Mouse (Mus musculus) neural tube, postnatal 0 days (tissue): ENCODE measurements around the gene Ovol2. TPM values are rescaled to one million over a fixed set of nuclear protein-coding genes. Genes with fewer than 3 reads are reported as not detected.

Source experiments
- polyA plus RNA-seq: library from polyadenylated mRNA; unstranded; fragments of >200 nt; fragmentation: Nextera tagmentation; extraction: Ambion mirVana; gene quantifications from 2 replicates; pipeline ENCODE4 v1.2.1, GENCODE M21; 2015

Gene Ovol2
- 0.19 TPM in 1 of 2 replicates, not detected in the other for polyA plus RNA-seq

DNA sequence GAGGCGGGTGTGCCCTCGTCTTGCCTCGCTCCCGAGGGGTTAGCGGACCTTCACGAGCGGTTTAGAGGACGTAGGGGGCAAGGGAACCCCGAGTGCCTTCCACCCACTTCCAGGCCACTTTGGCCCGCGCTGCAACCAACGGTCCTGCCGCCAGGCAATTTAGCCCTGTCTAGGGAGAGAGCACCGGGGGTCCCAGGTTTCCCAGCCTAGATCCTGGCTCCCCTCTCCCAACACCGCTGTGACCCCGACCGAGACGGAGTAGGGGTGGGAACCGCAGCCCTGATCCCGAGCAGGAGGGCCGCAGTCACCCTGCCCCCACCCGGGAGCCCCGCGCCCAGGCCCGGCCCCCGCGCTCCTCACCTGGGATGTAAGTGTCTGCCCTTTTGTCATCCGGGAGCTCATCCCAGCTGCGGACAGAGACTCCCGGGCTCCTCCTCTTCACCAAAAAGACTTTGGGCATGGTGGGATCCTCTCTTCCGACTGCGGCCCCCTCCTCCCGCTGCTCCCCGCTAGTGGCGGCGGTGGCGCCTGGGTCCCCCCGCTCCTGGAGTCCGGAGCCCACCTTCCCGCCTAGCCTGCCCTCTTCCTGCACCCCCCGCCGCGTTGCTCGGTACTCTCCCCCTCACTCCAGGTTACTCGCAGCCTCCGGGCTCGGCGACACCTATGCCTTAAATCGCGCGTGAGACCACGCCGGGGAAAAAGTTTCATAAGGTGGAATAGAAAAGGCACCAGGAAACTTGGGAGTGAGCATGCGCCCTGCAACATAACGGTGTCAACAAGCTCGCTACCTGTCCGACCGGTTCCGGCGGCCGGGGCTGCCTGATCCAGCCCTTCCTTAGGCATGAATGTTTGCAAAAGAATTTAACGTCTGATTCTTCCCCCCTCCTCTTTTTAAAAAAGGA lies at the start of gene Ovol2:
TSS of gene Ovol2 (minus strand) at position 746 of the 902 bp plus-strand sequence.

GRCm38 (mm10) chr2:144368400-144369019 lies 36.6 kb upstream of the Ovol2 start, which contains the start of the genes Kat14 and Pet117:
Kat14 (plus strand) TSS chr2:144368983.
Pet117 (plus strand) TSS chr2:144368996.

DNA sequence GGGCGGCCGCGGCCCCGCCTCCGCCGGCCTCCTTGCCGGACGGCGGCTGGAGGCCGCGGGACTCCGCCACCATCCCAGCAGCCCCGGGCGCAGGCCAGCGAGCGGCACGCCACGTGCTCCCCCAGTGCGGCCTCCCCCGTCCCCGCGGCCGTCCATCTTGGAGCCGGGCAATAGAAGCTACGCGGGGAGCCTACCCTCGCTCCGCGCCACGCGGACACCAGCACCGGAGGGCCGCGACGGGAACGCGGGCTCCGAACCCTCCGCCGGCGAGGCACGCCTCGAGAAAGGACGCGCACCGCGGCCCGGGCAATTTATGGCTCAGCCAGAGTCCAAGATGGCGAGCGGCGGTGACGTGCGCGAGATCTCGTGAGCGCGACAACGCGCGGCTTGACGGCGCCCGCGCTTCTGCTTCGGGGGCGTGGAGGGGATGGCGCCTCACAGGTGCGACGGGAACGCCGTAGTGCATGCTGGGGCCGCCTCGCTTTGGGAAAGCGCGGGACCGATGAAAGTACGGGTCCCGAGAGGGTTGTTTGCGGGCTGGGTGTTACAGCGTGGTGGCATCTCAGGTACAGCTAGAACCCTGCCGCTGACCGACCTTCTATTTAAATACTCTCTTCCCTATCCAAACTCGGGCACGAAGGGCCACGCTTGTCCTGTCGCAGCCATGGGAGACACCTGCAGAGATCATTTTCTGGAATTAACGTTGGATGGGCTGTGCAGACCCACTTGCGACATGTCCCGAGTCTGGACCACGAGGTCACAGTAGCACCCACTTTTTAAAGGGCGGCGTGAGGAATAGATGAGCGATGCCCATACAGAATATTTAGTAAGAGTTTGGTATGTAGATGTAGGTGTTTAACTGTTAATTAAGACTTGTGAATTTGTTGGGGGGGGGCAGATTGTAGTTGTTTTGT lies 61.2 kb downstream of the Ovol2 start, which contains the start of the genes Mgme1 and Snx5:
TSS of gene Mgme1 (plus strand) at position 157 of the 914 bp plus-strand sequence.
TSS of gene Snx5 (minus strand) at position 400 of the 914 bp plus-strand sequence.

Other genes with a start within 250 kb of the Ovol2 start
- 8.1 and 9.0 TPM in 2 replicates for gene Mgme1, start 61.5 kb downstream of the Ovol2 start, polyA plus RNA-seq
- gene Snx5, start 61.2 kb downstream of the Ovol2 start, polyA plus RNA-seq: 82.7 and 85.4 TPM in 2 replicates
- gene Kat14, start 36.8 kb upstream of the Ovol2 start, polyA plus RNA-seq: 17.2 and 18.5 TPM in 2 replicates
- gene Pet117, start 36.9 kb upstream of the Ovol2 start, polyA plus RNA-seq: 0.98 and 2.3 TPM in 2 replicates
- 24.1 and 28.5 TPM in 2 replicates for gene Dzank1, start 195.3 kb upstream of the Ovol2 start, polyA plus RNA-seq
- 18.0 and 18.7 TPM in 2 replicates for gene Polr3f, start 195.6 kb upstream of the Ovol2 start, polyA plus RNA-seq
- gene Rbbp9, start 218.7 kb upstream of the Ovol2 start, polyA plus RNA-seq: 41.8 and 43.0 TPM in 2 replicates
- gene Sec23b, start 224.1 kb upstream of the Ovol2 start, polyA plus RNA-seq: 51.4 and 58.7 TPM in 2 replicates